Mouse (Mus musculus) forebrain, embryonic 14.5 days (tissue): ENCODE data around the gene Egfl8. TPM values are rescaled to one million over a fixed set of nuclear protein-coding genes. Genes with fewer than 3 reads are reported as not detected.
A peak's percentile ranks its signal among the peaks of the same experiment; 100 is the strongest.

Experiments
- ATAC-seq: fragments of 200-750 bp; cut with Nextera tagmentation; 2 replicates; pipeline ENCODE4 v1.8.0; 2017; ENCODE audit warnings: mild to moderate bottlenecking, moderate library complexity
- DNase-seq: peaks from one replicate; pipeline ENCODE4 v3.0.0-alpha.2; 2015; ENCODE audit warnings: low spot score
- H3K27ac ChIP-seq: fragments of 300-500 bp; sonication (generic); 2 replicates; pipeline ENCODE4 v1.5.1; 2014; ENCODE audit warnings: low read depth, mild to moderate bottlenecking, control low read depth, low read length, moderate library complexity
- H3K27me3 ChIP-seq: fragments of 300-500 bp; sonication (generic); replicated peaks from 2 replicates; pipeline ENCODE4 v1.6.1; 2014; ENCODE audit warnings: low read length, control low read depth, mixed read lengths; ENCODE audit not compliant: control insufficient read depth, insufficient read depth
- H3K36me3 ChIP-seq: fragments of 300-500 bp; sonication (generic); 2 replicates; pipeline ENCODE4 v1.6.1; 2014; ENCODE audit warnings: low read length, control low read depth; ENCODE audit not compliant: control insufficient read depth, insufficient read depth
- H3K4me1 ChIP-seq: fragments of 300-500 bp; sonication (generic); 2 replicates; pipeline ENCODE4 v1.6.1; 2014; ENCODE audit warnings: antibody characterized with exemption, low read length, control low read depth; ENCODE audit not compliant: control insufficient read depth, insufficient read depth
- H3K4me2 ChIP-seq: fragments of 300-500 bp; sonication (generic); 2 replicates; pipeline ENCODE4 v1.6.1; 2014; ENCODE audit warnings: mild to moderate bottlenecking, control low read depth, low read length
- H3K4me3 ChIP-seq: fragments of 300-500 bp; sonication (generic); 2 replicates; pipeline ENCODE4 v1.5.1; 2014; ENCODE audit warnings: low read depth, low read length, control low read depth
- H3K9ac ChIP-seq: fragments of 300-500 bp; sonication (generic); 2 replicates; pipeline ENCODE4 v1.6.1; 2014; ENCODE audit warnings: mild to moderate bottlenecking, low read length, control low read depth, moderate library complexity
- H3K9me3 ChIP-seq: fragments of 300-500 bp; sonication (generic); replicated peaks from 2 replicates; pipeline ENCODE4 v1.6.1; 2016; ENCODE audit warnings: low read length, control low read depth, mixed read lengths; ENCODE audit not compliant: control insufficient read depth
- WGBS: fragments of 180-500 bp; shearing (Covaris S2); extraction: QIAGEN DNeasy Blood & Tissue Kit; methylation state at CpG from one replicate; pipeline ENCODE4 v1.1.7; 2014; 5-methylcytosine and 5-hydroxymethylcytosine counted together
- polyA plus RNA-seq: library from polyadenylated mRNA; unstranded; fragments of >200 nt; fragmentation: Nextera tagmentation; extraction: Ambion mirVana; gene quantifications from 2 replicates; pipeline ENCODE4 v1.2.1, GENCODE M21; 2014

Egfl8 gene
- polyA plus RNA-seq, 1 experiment from 2014 or later: 7.6 TPM

- Histone ChIP-seq H3K9me3 (no peaks in the 10 kb centered on the region), H3K9ac (peak overlapping the region; percentile 71), H3K4me2 (peak overlapping the region; percentile 73), H3K4me3 (peak overlapping the region; percentile 52), H3K36me3 (peaks cover 14% of the 10 kb centered on the region), H3K4me1 (peaks cover 17% of the 10 kb centered on the region), H3K27ac (no peak overlapping the region), H3K27me3 (no peaks in the 10 kb centered on the region)
- ATAC-seq (no peak), DNase-seq (no peak)
- WGBS: 51% methylated on average over 10 of the region's 10 CpGs
These were observed 29.6 kb upstream of the Egfl8 start for GRCm38 (mm10) chr17:34645256-34645829.

DNA sequence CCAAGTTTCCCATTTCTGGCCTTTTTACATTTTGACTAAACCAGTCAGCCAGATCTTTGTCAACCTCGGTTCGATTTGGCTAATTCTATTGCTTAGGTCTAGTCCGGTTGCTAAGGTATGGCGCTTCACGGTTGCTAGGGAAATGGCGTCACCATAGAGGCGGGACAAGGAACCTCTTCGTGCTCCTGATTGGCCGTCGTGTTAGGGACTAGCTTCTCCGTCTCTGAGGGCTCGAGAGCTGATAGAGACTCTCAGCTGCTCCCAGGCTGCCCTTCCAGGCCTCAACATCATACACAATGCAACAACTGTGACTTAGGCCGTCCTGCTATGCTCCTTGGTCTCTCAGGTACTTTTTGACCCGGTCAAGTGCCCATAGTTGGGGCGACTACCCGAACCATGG lies 28.8 kb upstream of the Egfl8 start, which contains the start of gene Fkbpl:
Gene Fkbpl (plus strand): TSS at position 157 of the 400 bp plus-strand sequence.
- WGBS: 1% methylated on average over 16 of the region's 16 CpGs
- peak within 1 kb of the TSS; percentile 49; the same call in 1 of the 2 replicates for H3K27ac ChIP-seq
- peaks cover 8% of the 10 kb centered on the region for H3K36me3 ChIP-seq
- H3K4me1 ChIP-seq: peaks cover 21% of the 10 kb centered on the region
- DNase-seq (peak; percentile 99), ATAC-seq (peak; percentile 80)
- no peaks in the 10 kb centered on the region for H3K9me3 ChIP-seq
- peak within 1 kb of the TSS; percentile 52 for H3K4me3 ChIP-seq
- no peaks in the 10 kb centered on the region for H3K27me3 ChIP-seq
- H3K4me2 ChIP-seq: peak within 1 kb of the TSS; percentile 73
- H3K9ac ChIP-seq: peak within 1 kb of the TSS; percentile 71

- Histone ChIP-seq H3K9me3 (no peaks in the 10 kb centered on the region), H3K27ac (no peak overlapping the region), H3K27me3 (no peaks in the 10 kb centered on the region), H3K4me1 (peaks cover 21% of the 10 kb centered on the region), H3K4me2 (no peak overlapping the region), H3K36me3 (peaks cover 1% of the 10 kb centered on the region), H3K4me3 (no peak overlapping the region), H3K9ac (no peak overlapping the region)
- no peak for ATAC-seq
- 86% methylated on average over 10 of the region's 10 CpGs for WGBS
- no peak for DNase-seq
These were observed 28.2 kb upstream of the Egfl8 start for GRCm38 (mm10) chr17:34643944-34644343.

DNA sequence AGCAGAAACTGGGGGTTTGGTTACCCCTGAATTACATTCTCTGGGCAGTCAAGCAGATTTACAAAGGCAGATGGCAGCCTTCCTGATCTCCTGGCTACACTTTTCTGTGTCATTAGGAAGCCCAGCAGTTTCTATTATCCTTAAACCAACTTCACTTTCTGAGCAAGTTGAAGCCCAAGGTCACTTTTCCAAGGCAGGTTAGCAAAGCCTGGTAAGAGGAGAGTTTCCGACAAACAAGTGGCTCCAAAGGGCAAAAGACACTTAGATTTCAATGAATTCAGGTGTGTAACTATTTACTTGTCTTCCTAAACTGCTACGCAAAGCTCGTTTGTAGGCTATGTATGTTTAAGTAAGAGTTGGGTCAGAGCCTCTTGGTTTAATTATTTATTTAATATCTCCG lies 27.6 kb upstream of the Egfl8 start:
- Histone ChIP-seq H3K4me3 (no peak overlapping the region), H3K9me3 (no peaks in the 10 kb centered on the region), H3K4me2 (no peak overlapping the region), H3K36me3 (no peaks in the 10 kb centered on the region), H3K4me1 (peaks cover 21% of the 10 kb centered on the region), H3K27me3 (no peaks in the 10 kb centered on the region), H3K27ac (no peak overlapping the region), H3K9ac (no peak overlapping the region)
- DNase-seq (no peak), ATAC-seq (no peak)
- 90% methylated on average over 4 of the region's 4 CpGs for WGBS

GRCm38 (mm10) chr17:34641945-34642344 lies 26.2 kb upstream of the Egfl8 start:
- DNase-seq (no peak), ATAC-seq (no peak)
- H3K9me3 ChIP-seq: no peaks in the 10 kb centered on the region
- no peak overlapping the region for H3K4me3 ChIP-seq
- no peak overlapping the region for H3K9ac ChIP-seq
- H3K36me3 ChIP-seq: no peaks in the 10 kb centered on the region
- no peaks in the 10 kb centered on the region for H3K27me3 ChIP-seq
- H3K27ac ChIP-seq: no peak overlapping the region; the same call in 1 of the 2 replicates
- no peak overlapping the region for H3K4me2 ChIP-seq
- WGBS: 84% methylated on average over 3 of the region's 3 CpGs
- peaks cover 14% of the 10 kb centered on the region for H3K4me1 ChIP-seq

DNA sequence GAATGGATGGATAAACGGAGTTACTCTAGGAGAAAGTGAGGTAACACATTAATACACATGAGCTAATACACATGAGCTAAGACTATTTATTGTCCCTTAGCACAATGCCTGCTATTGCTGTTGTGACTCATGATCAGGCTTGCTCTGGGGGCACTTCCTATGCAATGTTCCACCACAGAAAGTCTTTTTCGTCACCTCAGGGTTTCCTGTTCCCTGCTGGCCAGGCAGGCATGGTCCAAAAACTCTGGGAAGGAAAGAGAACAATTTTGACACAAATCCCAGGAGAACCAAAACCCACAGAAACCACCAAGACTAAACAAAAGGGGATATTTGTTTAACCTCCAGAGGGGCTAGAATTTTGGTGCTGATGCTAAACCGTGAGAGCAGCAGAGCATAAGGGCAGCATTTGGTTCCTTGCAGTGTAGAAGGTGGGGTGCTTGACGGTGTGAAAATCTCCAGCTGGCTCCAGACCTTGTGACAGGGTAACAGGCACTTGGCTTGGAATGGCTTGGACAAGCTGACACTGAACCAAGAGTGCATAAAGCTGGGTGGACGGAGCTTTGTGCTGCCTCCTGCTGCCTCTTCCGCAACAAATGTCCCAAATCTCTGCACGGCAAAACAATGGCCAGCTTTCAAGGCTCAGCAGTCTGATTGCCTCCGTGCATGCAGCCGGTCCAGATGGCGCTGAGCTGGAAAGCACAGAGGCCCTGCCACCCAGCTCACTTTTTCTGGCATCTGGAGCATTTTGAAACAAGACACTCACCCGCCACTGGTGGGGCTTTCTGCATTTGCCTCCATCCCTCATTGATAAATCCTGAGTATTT lies 25.2 kb upstream of the Egfl8 start:
- Histone ChIP-seq H3K27me3 (no peaks in the 10 kb centered on the region), H3K9me3 (no peaks in the 10 kb centered on the region), H3K4me2 (peak overlapping the region; percentile 5; the same call in 1 of the 2 replicates), H3K4me3 (no peak overlapping the region), H3K4me1 (peaks cover 14% of the 10 kb centered on the region), H3K27ac (peak overlapping the region; percentile 86), H3K9ac (peak overlapping the region; percentile 45; the same call in 1 of the 2 replicates), H3K36me3 (no peaks in the 10 kb centered on the region)
- DNase-seq (peak; percentile 74), ATAC-seq (peak; percentile 51)
- 10% methylated on average over 11 of the region's 11 CpGs for WGBS

DNA sequence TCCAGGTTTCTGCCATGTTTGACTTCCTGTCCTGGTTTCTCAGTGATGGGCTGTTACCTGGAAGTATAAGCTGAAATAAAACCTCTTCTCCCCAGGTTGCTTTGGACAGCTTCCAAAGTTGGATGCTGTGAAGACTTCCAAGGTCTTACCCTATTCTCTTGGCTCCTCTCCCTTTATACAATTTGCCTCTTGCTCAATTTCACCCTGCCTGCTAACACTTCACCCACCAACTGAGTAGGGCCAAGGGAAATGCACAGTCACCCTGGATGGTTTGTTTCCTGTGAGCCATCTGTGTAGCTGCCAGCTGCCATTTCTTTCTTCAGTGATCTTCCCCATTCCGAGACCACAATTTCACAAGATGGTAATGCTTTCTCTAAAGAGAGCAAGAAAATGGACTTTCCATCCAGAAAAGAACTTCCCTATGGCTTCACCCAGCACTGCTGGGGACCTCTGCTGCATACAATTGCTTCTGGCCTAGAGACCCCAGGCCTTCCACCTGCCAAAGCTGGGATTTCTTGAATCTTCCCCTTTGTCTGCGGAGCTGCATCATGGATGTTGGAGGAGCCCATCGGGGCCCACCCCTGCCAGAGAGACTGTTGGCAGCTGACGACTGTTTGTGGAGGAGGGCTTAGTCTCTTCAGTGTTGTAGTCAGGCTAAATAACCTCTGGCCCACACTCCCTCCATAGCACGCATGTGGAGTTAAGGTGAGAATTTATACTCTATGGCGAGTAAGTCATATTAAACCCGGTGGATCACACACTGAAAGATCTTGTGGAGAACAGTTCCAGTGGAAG lies 23.9 kb upstream of the Egfl8 start:
- no peak overlapping the region for H3K9ac ChIP-seq
- 81% methylated on average over 7 of the region's 7 CpGs for WGBS
- H3K27ac ChIP-seq: peak overlapping the region; percentile 21; the same call in 1 of the 2 replicates

DNA sequence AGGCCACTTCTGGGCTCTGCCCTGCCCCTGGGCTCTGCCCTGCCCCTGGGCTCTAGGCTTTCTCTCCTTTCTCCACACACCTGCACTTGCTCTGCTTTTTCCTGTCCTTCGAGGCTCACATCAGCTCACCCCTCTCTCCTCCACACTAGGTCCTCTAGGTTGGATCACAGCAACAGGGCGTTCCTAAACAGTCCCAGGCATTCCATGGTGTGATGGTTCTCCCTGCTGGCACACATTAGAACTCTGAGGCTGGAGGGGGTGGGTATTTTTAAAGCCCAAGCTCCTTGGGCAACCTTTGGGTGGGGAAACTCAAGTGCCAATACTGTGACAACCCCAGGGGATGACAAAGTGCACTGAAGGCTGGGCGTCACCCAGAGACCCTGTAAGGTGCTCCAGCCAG lies 21.7 kb upstream of the Egfl8 start:
- H3K4me1 ChIP-seq: peaks cover 6% of the 10 kb centered on the region
- no peaks in the 10 kb centered on the region for H3K9me3 ChIP-seq
- H3K4me2 ChIP-seq: no peak overlapping the region
- 65% methylated on average over 3 of the region's 3 CpGs for WGBS
- DNase-seq (no peak), ATAC-seq (no peak)
- 0 out of 2 replicates have a peak, but pooled peaks cover 2% of the 10 kb centered on the region for H3K27me3 ChIP-seq
- H3K4me3 ChIP-seq: no peak overlapping the region
- no peak overlapping the region; the same call in 1 of the 2 replicates for H3K9ac ChIP-seq
- H3K36me3 ChIP-seq: no peaks in the 10 kb centered on the region
- H3K27ac ChIP-seq: no peak overlapping the region

More for the DNA sequence above, 23.9 kb upstream of the Egfl8 start:
- Histone ChIP-seq H3K4me2 (no peak overlapping the region), H3K9me3 (no peaks in the 10 kb centered on the region), H3K36me3 (no peaks in the 10 kb centered on the region), H3K4me3 (no peak overlapping the region), H3K27me3 (no peaks in the 10 kb centered on the region), H3K4me1 (peaks cover 6% of the 10 kb centered on the region)
- DNase-seq: no peak
- no peak for ATAC-seq
